Mouse (Mus musculus) forebrain, embryonic 16.5 days (tissue): ENCODE data around the gene Usf2. TPM values are rescaled to one million over a fixed set of nuclear protein-coding genes. Genes with fewer than 3 reads are reported as not detected.
"Not testable (repeated sequence)": the region's sequence is repeated elsewhere in the genome, so short reads cannot be mapped to it uniquely, and the experiment has no call there.

Experiments
- ATAC-seq: fragments of 200-750 bp; cut with Nextera tagmentation; 2 replicates; pipeline ENCODE4 v1.8.0; 2017; ENCODE audit warnings: mild to moderate bottlenecking, moderate library complexity
- H3K27ac ChIP-seq: fragments of 300-500 bp; sonication (generic); 2 replicates; pipeline ENCODE4 v1.5.1; 2014; ENCODE audit warnings: low read length, control low read depth
- H3K27me3 ChIP-seq: fragments of 300-500 bp; sonication (generic); replicated peaks from 2 replicates; pipeline ENCODE4 v1.6.1; 2014; ENCODE audit warnings: low read length; ENCODE audit not compliant: control insufficient read depth, insufficient read depth
- H3K36me3 ChIP-seq: fragments of 300-500 bp; sonication (generic); 2 replicates; pipeline ENCODE4 v1.6.1; 2014; ENCODE audit not compliant: control insufficient read depth, insufficient read depth
- H3K4me1 ChIP-seq: fragments of 300-500 bp; sonication (generic); replicated peaks from 2 replicates; pipeline ENCODE4 v1.6.1; 2014; ENCODE audit warnings: low read length; ENCODE audit not compliant: control insufficient read depth, insufficient read depth
- H3K4me2 ChIP-seq: fragments of 300-500 bp; sonication (generic); 2 replicates; pipeline ENCODE4 v1.6.1; 2014; ENCODE audit warnings: mild to moderate bottlenecking, low read length, control low read depth
- H3K4me3 ChIP-seq: fragments of 300-500 bp; sonication (generic); replicated peaks from 2 replicates; pipeline ENCODE4 v1.5.1; 2014; ENCODE audit warnings: mild to moderate bottlenecking, low read length, control low read depth
- H3K9ac ChIP-seq: fragments of 300-500 bp; sonication (generic); replicated peaks from 2 replicates; pipeline ENCODE4 v1.6.1; 2014; ENCODE audit warnings: low read depth, low read length, control low read depth
- H3K9me3 ChIP-seq: fragments of 300-500 bp; sonication (generic); 2 replicates; pipeline ENCODE4 v1.6.1; 2016; ENCODE audit warnings: low read length; ENCODE audit not compliant: control insufficient read depth
- WGBS: fragments of 180-500 bp; shearing (Covaris S2); extraction: QIAGEN DNeasy Blood & Tissue Kit; methylation state at CpG from one replicate; pipeline ENCODE4 v1.1.7; 2014; 5-methylcytosine and 5-hydroxymethylcytosine counted together
- polyA plus RNA-seq: library from polyadenylated mRNA; unstranded; fragments of >200 nt; fragmentation: Nextera tagmentation; extraction: Ambion mirVana; gene quantifications from 2 replicates; pipeline ENCODE4 v1.2.1, GENCODE M21; 2015

The Usf2 gene
- polyA plus RNA-seq, 1 experiment from 2014 or later: 30.0 TPM

- Histone ChIP-seq H3K27ac (no peak overlapping the region), H3K27me3 (no peaks in the 10 kb centered on the region), H3K36me3 (peaks cover 14% of the 10 kb centered on the region), H3K4me2 (no peak overlapping the region), H3K9ac (no peak overlapping the region), H3K9me3 (no peaks in the 10 kb centered on the region), H3K4me3 (no peak overlapping the region), H3K4me1 (peaks cover 18% of the 10 kb centered on the region)
- ATAC-seq: no peak
- WGBS: 80% methylated on average over 3 of the region's 3 CpGs
These were observed 2.6 kb downstream of the Usf2 start for GRCm38 (mm10) chr7:30954036-30954435.

DNA sequence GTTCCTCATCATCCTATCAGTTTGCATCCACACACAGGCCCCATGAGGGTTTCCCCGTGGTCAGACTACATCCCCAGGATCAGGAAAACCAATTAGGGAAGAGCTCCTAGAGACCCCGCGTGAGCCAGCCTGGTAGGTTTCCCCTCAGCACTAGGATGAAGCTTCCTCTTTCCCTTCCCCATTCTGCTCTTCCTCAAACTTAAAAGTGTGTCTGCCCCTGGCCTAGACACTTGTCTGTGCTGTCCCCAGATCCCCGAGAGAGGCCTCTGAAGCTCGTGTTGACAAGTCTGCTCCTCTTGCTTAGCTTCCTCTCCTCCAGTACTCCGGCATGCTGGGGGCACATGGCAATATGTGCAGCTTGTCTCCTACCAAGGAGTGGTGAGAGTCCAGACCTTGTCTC is 3.1 kb downstream of the Usf2 start:
- H3K27me3 ChIP-seq: no peaks in the 10 kb centered on the region
- 96% methylated on average over 6 of the region's 6 CpGs for WGBS
- H3K4me1 ChIP-seq: peaks cover 17% of the 10 kb centered on the region
- no peaks in the 10 kb centered on the region for H3K9me3 ChIP-seq
- H3K36me3 ChIP-seq: peaks cover 14% of the 10 kb centered on the region
- H3K27ac ChIP-seq: no peak overlapping the region
- ATAC-seq: no peak
- no peak overlapping the region for H3K9ac ChIP-seq
- H3K4me3 ChIP-seq: no peak overlapping the region
- no peak overlapping the region for H3K4me2 ChIP-seq

DNA sequence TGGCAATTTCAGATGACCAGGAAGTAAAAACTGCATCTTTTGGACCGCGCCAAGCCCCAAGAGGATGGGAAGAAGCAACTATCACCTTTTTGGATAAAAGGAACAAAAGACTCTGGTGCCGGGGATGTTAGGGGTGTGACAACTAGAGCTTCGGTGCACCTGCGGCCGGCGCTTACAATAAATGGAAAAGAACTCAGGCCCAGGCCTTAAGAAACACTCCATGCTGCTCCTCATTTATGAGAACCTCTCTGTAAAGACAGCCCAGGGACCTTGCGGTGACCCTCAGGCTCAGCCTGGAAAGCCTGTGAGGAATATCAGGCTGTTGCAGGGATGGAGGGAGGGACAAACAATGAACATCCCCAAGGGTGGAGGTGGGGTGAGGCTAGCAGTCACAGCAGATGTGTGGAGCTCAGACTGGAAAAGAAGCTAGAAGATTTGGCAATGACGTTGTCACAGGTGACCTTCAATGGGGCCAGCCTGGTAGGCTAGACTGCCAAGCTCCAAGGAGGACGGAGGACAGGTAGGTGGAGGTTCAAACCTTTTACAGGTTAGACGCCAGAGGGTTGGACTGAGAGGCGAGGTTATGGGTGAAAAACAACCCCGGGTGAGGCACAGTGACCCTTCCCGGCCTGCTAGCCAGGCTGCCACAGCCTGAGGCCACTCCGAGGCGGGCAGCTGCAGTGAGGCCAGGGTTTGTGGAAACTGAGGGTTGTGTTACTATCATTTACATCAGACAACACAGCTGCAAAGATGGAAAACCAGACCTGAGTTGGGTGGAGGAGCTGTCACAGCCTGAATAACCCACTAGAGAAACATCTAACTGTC is 4.0 kb downstream of the Usf2 start:
- peaks cover 14% of the 10 kb centered on the region for H3K36me3 ChIP-seq
- 96% methylated on average over 16 of the region's 16 CpGs for WGBS
- H3K4me2 ChIP-seq: no peak overlapping the region
- no peak overlapping the region for H3K4me3 ChIP-seq
- H3K27me3 ChIP-seq: no peaks in the 10 kb centered on the region
- H3K9me3 ChIP-seq: no peaks in the 10 kb centered on the region
- H3K27ac ChIP-seq: no peak overlapping the region
- ATAC-seq: no peak
- H3K9ac ChIP-seq: no peak overlapping the region
- H3K4me1 ChIP-seq: peaks cover 10% of the 10 kb centered on the region

DNA sequence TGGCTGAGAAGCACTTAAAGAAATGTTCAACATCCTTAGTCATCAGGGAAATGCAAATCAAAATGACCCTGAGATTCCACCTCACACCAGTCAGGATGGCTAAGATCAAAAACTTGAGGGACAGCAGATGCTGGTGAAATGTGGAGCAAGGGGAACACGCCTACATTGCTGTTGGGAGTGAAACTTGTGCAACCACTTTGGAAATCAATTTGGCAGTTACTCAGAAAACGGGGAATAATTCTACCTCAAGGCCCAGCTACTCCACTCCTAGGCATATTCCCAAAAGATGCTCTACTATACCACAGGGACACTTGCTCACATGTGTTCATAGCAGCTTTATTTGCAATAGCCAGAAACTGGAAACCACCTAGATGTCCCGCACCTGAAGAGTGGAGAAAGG is 6.7 kb downstream of the Usf2 start:
- H3K9ac ChIP-seq, H3K27me3 ChIP-seq, H3K4me2 ChIP-seq, H3K27ac ChIP-seq, H3K4me1 ChIP-seq, H3K9me3 ChIP-seq, ATAC-seq, H3K4me3 ChIP-seq: not testable (repeated sequence)
- H3K36me3 ChIP-seq: peaks cover 14% of the 10 kb centered on the region
- whole genome bisulfite sequencing: 83% methylated on average over 3 of the region's 3 CpGs

GRCm38 (mm10) chr7:30945876-30946275 is 10.7 kb downstream of the Usf2 start:
- Histone ChIP-seq H3K27ac (no peak overlapping the region), H3K9ac (no peak overlapping the region), H3K27me3 (no peaks in the 10 kb centered on the region), H3K4me3 (no peak overlapping the region), H3K9me3 (no peaks in the 10 kb centered on the region), H3K36me3 (no peaks in the 10 kb centered on the region; the same call in 1 of the 2 replicates), H3K4me1 (no peaks in the 10 kb centered on the region), H3K4me2 (no peak overlapping the region)
- ATAC-seq: no peak
- WGBS: 95% methylated on average over 7 of the region's 7 CpGs

GRCm38 (mm10) chr7:30945466-30945865 is 11.1 kb downstream of the Usf2 start:
- H3K4me3 ChIP-seq, H3K9me3 ChIP-seq, H3K9ac ChIP-seq, H3K4me2 ChIP-seq, ATAC-seq, H3K36me3 ChIP-seq, H3K27me3 ChIP-seq, H3K4me1 ChIP-seq, H3K27ac ChIP-seq: not testable (repeated sequence)
- 92% methylated on average over 7 of the region's 7 CpGs for WGBS

DNA sequence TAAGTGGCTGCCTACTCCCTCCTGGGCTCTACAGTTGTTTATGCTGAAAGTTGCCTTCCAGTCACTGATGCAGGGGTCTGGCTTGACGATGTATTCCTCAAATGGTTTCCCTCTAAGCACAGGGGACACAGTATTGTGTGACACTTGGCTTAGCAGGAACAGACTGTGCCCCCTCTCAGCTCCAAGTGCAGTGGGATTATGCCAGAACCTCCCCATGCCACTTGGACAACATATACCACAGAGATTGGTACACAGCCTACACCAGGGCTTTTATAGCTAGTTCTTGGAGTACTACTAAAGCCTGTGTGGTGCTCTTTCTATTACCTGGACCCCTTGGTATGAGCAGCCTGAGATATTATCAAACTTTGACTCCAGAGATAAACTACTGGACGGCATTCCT is 11.9 kb downstream of the Usf2 start:
- not testable (repeated sequence) for H3K4me1 ChIP-seq, H3K4me3 ChIP-seq, H3K27me3 ChIP-seq, H3K27ac ChIP-seq, H3K4me2 ChIP-seq, H3K9ac ChIP-seq, ATAC-seq, H3K36me3 ChIP-seq, H3K9me3 ChIP-seq
- WGBS: 64% methylated on average over 2 of the region's 2 CpGs

GRCm38 (mm10) chr7:30943909-30944635 is 12.5 kb downstream of the Usf2 start, which contains the start of gene Hamp:
Gene Hamp, minus strand, starts transcription at chr7:30944032.
- Histone ChIP-seq H3K4me1 (no peaks in the 10 kb centered on the region), H3K4me3 (no peak within 1 kb of the TSS), H3K27ac (no peak within 1 kb of the TSS), H3K36me3 (no peaks in the 10 kb centered on the region; the same call in 1 of the 2 replicates), H3K9me3 (no peaks in the 10 kb centered on the region), H3K27me3 (no peaks in the 10 kb centered on the region), H3K9ac (no peak within 1 kb of the TSS), H3K4me2 (no peak within 1 kb of the TSS)
- no peak for ATAC-seq
- WGBS: 63% methylated on average over 9 of the region's 9 CpGs

DNA sequence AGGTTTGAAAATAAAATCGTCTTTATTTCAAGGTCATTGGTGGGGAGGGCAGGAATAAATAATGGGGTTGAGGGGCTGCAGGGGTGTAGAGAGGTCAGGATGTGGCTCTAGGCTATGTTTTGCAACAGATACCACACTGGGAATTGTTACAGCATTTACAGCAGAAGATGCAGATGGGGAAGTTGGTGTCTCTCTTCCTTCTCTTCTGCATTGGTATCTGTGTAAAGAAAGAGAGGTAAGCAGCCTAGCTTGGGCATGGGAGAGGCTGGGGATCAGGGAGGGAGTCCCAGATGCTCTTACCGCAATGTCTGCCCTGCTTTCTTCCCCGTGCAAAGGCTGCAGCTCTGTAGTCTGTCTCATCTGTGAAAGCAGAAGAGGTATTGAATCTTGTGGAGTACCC is 14.2 kb downstream of the Usf2 start:
- not testable (repeated sequence) for H3K27ac ChIP-seq, H3K27me3 ChIP-seq, H3K4me2 ChIP-seq, ATAC-seq, H3K36me3 ChIP-seq, H3K4me3 ChIP-seq, H3K4me1 ChIP-seq, H3K9ac ChIP-seq, H3K9me3 ChIP-seq
- 77% methylated on average over 3 of the region's 3 CpGs for WGBS
